Mouse (Mus musculus) layer of hippocampus, adult 2 months (tissue): ENCODE results near the gene Zfp62. TPM values are rescaled to one million over a fixed set of nuclear protein-coding genes. Genes with fewer than 3 reads are reported as not detected.

Experiments
- DNase-seq, 2 experiments: peaks; one replicate each; pipeline ENCODE4 v3.0.0; 2022; ENCODE audit warnings: low spot score in 2 of 2
- H3K27ac ChIP-seq: fragments of 200-600 bp; 2 replicates; pipeline ENCODE4 v1.8.1; 2022
- H3K4me3 ChIP-seq: fragments of 200-600 bp; 2 replicates; pipeline ENCODE4 v1.8.1; 2022; ENCODE audit warnings: mild to moderate bottlenecking
- CTCF ChIP-seq: fragments of 200-600 bp; conservative IDR thresholded peaks from 2 replicates; pipeline ENCODE4 v1.8.1; 2022; ENCODE audit warnings: antibody characterized with exemption, mild to moderate bottlenecking, moderate library complexity
- total RNA-seq, 2 experiments: library from RNA; stranded (reverse); gene quantifications; 2 replicates each; pipeline ENCODE4 v1.2.3; 2021

Gene Zfp62
- total RNA-seq, 2 experiments from 2014 or later = 46.7 to 51.2 TPM

DNA sequence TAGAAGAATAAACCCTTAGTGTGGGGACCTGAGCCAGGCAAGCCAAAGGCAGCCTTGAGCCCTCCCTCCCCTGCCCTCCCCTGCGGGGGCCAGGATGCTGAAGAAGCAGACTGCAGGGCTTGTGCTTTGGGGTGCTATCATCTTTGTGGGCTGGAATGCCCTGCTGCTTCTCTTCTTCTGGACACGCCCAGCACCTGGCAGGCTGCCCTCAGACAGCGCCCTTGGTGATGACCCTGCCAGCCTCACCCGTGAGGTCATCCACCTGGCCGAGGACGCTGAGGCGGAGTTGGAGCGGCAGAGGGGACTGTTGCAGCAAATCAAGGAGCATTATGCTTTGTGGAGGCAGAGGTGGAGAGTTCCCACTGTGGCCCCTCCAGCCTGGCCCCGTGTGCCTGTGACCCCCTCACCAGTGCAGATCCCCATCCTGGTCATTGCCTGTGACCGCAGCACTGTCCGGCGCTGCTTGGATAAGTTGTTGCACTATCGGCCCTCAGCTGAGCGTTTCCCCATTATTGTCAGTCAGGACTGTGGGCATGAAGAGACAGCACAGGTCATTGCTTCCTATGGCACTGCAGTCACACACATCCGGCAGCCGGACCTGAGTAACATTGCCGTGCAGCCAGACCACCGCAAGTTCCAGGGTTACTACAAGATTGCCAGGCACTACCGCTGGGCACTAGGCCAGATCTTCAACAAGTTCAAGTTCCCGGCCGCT lies 57.7 kb downstream of the Zfp62 start:
- Histone ChIP-seq H3K4me3 (no peak overlapping the region), H3K27ac (peak overlapping the region; percentile 44; the same call in 1 of the 2 replicates)
- TF ChIP-seq CTCF = no peak
- DNase-seq = no peak

DNA sequence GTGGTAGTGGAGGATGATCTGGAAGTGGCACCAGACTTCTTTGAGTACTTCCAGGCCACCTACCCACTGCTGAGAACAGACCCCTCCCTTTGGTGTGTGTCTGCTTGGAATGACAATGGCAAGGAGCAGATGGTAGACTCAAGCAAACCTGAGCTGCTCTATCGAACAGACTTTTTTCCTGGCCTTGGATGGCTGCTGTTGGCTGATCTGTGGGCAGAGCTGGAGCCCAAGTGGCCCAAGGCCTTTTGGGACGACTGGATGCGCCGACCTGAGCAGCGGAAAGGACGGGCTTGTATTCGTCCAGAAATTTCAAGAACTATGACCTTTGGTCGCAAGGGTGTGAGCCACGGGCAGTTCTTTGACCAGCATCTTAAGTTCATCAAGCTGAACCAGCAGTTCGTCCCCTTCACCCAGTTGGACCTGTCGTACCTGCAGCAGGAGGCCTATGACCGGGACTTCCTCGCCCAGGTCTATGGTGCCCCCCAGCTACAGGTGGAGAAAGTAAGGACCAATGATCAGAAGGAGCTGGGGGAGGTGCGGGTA lies 58.3 kb downstream of the Zfp62 start:
- no peak for DNase-seq
- Histone ChIP-seq H3K27ac (no peak overlapping the region), H3K4me3 (no peak overlapping the region)
- TF ChIP-seq CTCF = no peak

DNA sequence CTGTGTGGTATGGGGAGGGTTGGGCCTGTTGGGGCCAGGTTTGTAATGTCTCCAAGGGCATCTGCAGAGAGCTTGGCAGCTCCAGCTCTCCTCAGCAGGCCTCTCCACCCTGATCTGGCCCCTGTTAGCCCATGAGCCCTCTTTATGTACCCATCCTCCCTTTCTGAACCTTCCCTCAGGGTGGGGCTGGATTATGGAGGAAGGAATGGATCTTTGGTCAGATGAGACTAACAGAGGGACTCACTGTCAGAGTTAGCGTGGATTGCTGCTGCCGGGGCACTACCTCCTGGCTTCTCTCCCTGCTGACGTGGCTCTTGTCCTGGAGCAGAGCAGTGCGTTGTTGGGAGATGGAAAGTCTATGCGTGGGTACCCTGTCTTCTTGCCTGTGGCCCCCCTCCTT lies 59.2 kb downstream of the Zfp62 start:
- DNase-seq = no peak
- H3K27ac ChIP-seq = no peak overlapping the region
- H3K4me3 ChIP-seq = no peak overlapping the region
- no peak for TF ChIP-seq CTCF

DNA sequence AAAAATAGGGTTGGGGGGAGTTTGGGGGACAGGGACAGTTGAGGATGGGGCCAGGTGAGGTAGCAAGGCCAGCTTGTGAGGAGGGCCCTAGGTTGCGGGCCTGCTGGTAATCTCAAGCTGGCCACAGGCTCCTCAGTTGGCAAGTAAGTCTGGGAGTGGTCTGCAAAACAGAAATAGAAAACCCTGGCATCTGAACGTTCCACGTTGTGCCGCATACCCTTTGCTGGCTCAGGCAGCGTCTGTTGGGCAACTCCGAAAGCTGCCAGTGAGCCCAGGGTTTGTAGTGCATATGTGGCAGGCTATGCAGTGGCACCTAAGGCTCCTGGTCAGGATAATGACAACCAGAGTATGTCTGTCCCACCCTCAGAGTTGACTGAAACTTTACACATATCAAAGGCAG lies 60.1 kb downstream of the Zfp62 start:
- DNase-seq = no peak
- no peak for TF ChIP-seq CTCF
- no peak overlapping the region for H3K27ac ChIP-seq
- no peak overlapping the region for H3K4me3 ChIP-seq

DNA sequence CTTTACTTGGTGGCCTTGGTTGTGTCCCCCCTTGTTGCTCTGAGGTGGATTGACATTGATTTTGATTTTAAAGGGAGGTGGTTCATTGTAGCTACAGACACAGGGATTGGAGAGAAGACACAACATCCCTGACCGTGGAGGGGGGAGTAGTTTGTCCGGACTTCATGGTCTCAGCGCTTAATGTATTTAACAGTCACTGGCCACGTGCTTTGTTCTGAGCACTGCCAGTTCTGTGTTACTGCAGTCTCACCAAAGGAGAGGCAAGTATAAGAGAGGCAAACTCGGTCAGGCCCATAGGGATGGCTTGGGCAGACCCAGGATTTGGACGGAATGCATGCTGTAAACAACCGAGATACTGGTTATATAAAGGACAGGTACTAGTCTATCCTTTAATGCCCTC lies 61.0 kb downstream of the Zfp62 start:
- DNase-seq = no peak
- no peak for TF ChIP-seq CTCF
- Histone ChIP-seq H3K4me3 (no peak overlapping the region), H3K27ac (no peak overlapping the region)

DNA sequence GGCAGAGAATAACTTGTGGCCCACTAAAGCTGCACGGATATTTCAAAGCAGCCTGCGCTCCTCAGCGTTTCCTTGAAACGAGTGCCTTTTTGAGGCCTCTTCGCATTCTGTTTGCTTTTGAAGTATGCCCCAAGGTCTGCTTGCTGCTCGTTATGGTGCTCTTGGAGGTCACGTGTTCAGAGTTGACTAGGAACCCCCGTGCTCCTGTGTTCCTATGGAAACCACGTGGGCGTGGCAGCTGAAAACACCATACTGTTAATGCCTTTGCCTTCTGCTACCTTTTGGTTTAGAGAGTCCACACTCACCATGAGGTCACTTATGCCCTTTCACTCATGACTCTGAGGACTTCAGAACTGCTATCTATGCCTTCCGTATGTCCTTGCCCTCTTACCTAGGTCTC lies 61.5 kb downstream of the Zfp62 start:
- H3K4me3 ChIP-seq = no peak overlapping the region
- H3K27ac ChIP-seq = no peak overlapping the region
- no peak for TF ChIP-seq CTCF
- DNase-seq = no peak

DNA sequence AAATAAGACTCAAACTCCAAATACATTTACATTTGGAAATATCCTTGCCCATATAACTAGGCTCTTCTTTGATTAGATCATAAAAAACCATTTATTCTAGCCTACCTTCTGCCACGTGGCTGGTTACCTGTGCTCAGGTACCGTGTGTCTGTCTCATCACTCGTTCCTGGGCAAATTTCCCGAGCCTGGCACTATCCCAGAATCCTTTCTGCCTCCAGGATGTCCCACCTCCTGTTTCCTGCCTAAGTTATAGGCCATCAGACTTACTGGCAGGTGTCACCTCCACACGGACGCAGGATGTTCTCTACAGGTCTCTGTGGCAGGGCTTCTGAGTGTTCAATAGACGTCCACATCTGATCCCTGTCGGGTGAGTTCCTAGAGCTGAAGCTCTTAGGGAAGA lies 62.0 kb downstream of the Zfp62 start:
- Histone ChIP-seq H3K4me3 (no peak overlapping the region), H3K27ac (no peak overlapping the region)
- no peak for TF ChIP-seq CTCF
- DNase-seq = no peak

DNA sequence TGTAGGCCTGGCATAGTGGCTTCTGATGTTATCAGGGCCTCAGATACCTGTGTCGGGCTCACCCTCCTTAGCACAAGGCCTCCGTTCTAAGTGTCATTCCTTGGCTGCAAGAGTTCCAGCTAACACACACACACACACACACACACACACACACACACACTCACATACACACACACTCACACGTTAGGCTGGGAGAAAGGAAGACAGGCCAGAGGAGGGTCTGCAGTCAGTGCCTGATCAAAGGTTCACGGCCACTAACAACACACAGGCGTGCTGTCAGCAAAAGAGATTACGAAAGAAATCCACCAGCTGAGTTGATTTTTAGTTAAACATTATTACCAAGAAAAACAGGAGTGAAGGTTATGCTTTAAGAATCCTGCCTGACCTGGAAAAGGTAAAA lies 63.6 kb downstream of the Zfp62 start:
- no peak for DNase-seq
- no peak for TF ChIP-seq CTCF
- H3K27ac ChIP-seq = no peak overlapping the region
- no peak overlapping the region for H3K4me3 ChIP-seq

DNA sequence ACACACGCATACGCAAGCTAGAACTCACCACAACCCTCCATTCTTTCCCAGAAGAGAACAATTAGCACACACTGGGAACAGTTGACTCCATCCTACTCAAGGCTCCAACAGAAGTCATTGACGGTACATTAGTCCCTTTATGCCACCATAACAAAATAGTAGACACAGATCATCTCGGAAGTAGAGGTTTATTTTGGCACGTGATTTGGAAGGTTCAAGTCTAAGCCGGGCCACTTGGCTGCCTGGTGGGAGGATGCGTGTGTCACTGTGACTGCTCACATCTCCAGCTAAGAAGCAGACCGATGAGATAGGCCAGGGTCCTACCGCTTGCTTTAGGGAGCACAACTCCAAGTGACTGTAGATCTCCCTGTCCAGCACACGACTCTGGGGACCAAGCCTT lies 64.2 kb downstream of the Zfp62 start:
- no peak overlapping the region for H3K4me3 ChIP-seq
- TF ChIP-seq CTCF = no peak
- no peak for DNase-seq
- H3K27ac ChIP-seq = no peak overlapping the region

DNA sequence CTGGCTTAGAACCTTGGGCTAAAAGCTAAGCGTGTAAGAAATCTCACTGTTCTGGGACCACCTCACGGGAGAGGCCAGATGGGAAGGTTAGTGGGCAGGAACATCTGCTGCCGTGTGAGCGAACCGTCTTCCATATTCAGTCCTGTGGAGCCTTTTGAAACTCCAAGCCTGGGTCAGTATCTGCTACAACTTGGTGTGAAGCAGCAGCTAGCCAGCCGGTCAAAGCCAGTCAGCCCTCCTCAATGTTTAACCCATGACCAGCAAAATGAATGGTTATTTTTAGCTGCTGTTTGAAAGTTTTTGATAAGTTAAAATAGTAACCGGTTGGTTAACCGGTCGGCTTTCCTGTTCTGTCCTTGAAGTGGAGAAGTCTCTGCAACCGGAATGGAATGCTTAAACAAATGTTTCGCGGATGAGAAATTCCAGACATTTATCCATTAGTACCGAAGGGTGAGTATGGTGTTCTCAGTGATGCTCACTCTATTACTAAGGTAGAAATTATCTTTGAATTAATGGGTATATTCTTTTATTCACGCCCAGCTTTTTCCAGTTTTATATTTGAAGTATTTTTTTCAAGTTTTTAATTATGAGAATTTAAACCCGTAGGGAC lies 65.0 kb downstream of the Zfp62 start:
- no peak overlapping the region for H3K4me3 ChIP-seq
- DNase-seq = no peak
- no peak for TF ChIP-seq CTCF
- no peak overlapping the region for H3K27ac ChIP-seq

Other genes with a start within 250 kb of the Zfp62 start
- gene Olfr56, start 224.4 kb upstream of the Zfp62 start, total RNA-seq = not detected
- 1 to 10 TPM in 1 of 2 experiments, under 1 TPM in 1; 0.91 to 1.8 TPM for gene 9930111J21Rik1, start 223.9 kb upstream of the Zfp62 start, total RNA-seq
- gene Gm12185, start 211.1 kb upstream of the Zfp62 start, total RNA-seq = under 1 TPM; 0.13 to 0.25 TPM
- under 1 TPM; 0.27 to 0.54 TPM for gene Tgtp1, start 209.1 kb upstream of the Zfp62 start, total RNA-seq
- 1 to 10 TPM; 1.0 to 2.0 TPM for gene 9930111J21Rik2, start 152.1 kb upstream of the Zfp62 start, total RNA-seq
- gene Tgtp2, start 139.1 kb upstream of the Zfp62 start, total RNA-seq = under 1 TPM in 1 of 2 experiments, not detected in 1; 0.59 TPM
- under 1 TPM; 0.41 to 0.56 TPM for gene Ifi47, start 126.7 kb upstream of the Zfp62 start, total RNA-seq
- gene Olfr1396, start 88.4 kb upstream of the Zfp62 start, total RNA-seq = not detected
- gene Olfr1395, start 61.0 kb upstream of the Zfp62 start, total RNA-seq = not detected
- gene Olfr1394, start 48.9 kb upstream of the Zfp62 start, total RNA-seq = not detected
- not detected for gene Btnl9, start 16.1 kb upstream of the Zfp62 start, total RNA-seq
- gene Mgat1, start 40.9 kb downstream of the Zfp62 start, total RNA-seq = 10 to 100 TPM; 62.1 to 64.3 TPM
- gene Olfr1393, start 75.0 kb downstream of the Zfp62 start, total RNA-seq = not detected
- not detected for gene Olfr1392, start 82.0 kb downstream of the Zfp62 start, total RNA-seq
- gene Olfr10, start 101.4 kb downstream of the Zfp62 start, total RNA-seq = not detected
- gene Olfr1391, start 119.5 kb downstream of the Zfp62 start, total RNA-seq = not detected
- not detected for gene Olfr1390, start 131.9 kb downstream of the Zfp62 start, total RNA-seq
- gene Olfr1389, start 219.8 kb downstream of the Zfp62 start, total RNA-seq = not detected
- under 1 TPM; 0.61 to 0.67 TPM for gene Olfr1388, start 233.3 kb downstream of the Zfp62 start, total RNA-seq